Mouse (Mus musculus) myocyte (in vitro differentiated cells): ENCODE results near the gene B430306N03Rik. TPM values are rescaled to one million over a fixed set of nuclear protein-coding genes. Genes with fewer than 3 reads are reported as not detected.

Source experiments
- H3K27me3 ChIP-seq: one replicate; pipeline ENCODE4 v1.6.1; 2011; ENCODE audit not compliant: control insufficient read depth, insufficient read depth, insufficient read length
- H3K36me3 ChIP-seq: one replicate; pipeline ENCODE4 v1.6.1; 2011; ENCODE audit not compliant: control insufficient read depth, insufficient read depth
- H3K4me2 ChIP-seq: one replicate; pipeline ENCODE4 v1.6.1; 2011; ENCODE audit warnings: low read depth, control low read depth
- H3K4me3 ChIP-seq: one replicate; pipeline ENCODE4 v1.5.1; 2011; ENCODE audit warnings: mild to moderate bottlenecking, control low read depth, moderate library complexity
- H3K79me2 ChIP-seq: one replicate; pipeline ENCODE4 v1.6.1; 2011; ENCODE audit not compliant: control insufficient read depth, insufficient read depth
- H3ac ChIP-seq: one replicate; pipeline ENCODE4 v1.6.1; 2011; ENCODE audit not compliant: control insufficient read depth, insufficient read length
- CEBPB ChIP-seq: IDR thresholded peaks from 2 replicates; pipeline ENCODE4 v1.6.1; 2011; ENCODE audit warnings: mild to moderate bottlenecking, moderate library complexity; ENCODE audit not compliant: poor library complexity, insufficient read depth, severe bottlenecking
- E2F4 ChIP-seq: IDR thresholded peaks from one replicate; pipeline ENCODE4 v1.6.1; 2011; ENCODE audit warnings: mild to moderate bottlenecking, control low read depth, moderate library complexity; ENCODE audit not compliant: insufficient read depth
- MAX ChIP-seq: IDR thresholded peaks from one replicate; pipeline ENCODE4 v1.6.1; 2011; ENCODE audit warnings: low read depth, mild to moderate bottlenecking, control low read depth
- MYOD1 ChIP-seq, 3 experiments: IDR thresholded peaks; one replicate each; pipeline ENCODE4 v1.6.1; 2011; ENCODE audit warnings: control low read depth in 2 of 3, low read depth in 2 of 3, mild to moderate bottlenecking in 2 of 3, moderate library complexity in 1 of 3; ENCODE audit not compliant: insufficient read length in 2 of 3, control insufficient read depth in 1 of 3
- MYOG ChIP-seq, 3 experiments: IDR thresholded peaks; one replicate each; pipeline ENCODE4 v1.6.1; 2011; ENCODE audit warnings: control low read depth in 2 of 3, low read depth in 2 of 3, mild to moderate bottlenecking in 2 of 3; ENCODE audit not compliant: insufficient read length in 2 of 3, control insufficient read depth in 1 of 3, insufficient read depth in 1 of 3
- POLR2A ChIP-seq: IDR thresholded peaks from one replicate; pipeline ENCODE4 v1.6.1; 2011; ENCODE audit warnings: low read depth, mild to moderate bottlenecking, control low read depth, moderate library complexity; ENCODE audit not compliant: insufficient read length
- POLR2AphosphoS2 ChIP-seq: IDR thresholded peaks from one replicate; pipeline ENCODE4 v1.6.1; 2011; ENCODE audit warnings: low read depth, control low read depth; ENCODE audit not compliant: insufficient read length
- REST ChIP-seq: IDR thresholded peaks from one replicate; pipeline ENCODE4 v1.6.1; 2011; ENCODE audit warnings: mild to moderate bottlenecking, control low read depth, moderate library complexity; ENCODE audit not compliant: insufficient read depth, insufficient read length
- SRF ChIP-seq: IDR thresholded peaks from one replicate; pipeline ENCODE4 v1.6.1; 2011; ENCODE audit warnings: low read depth; ENCODE audit not compliant: control insufficient read depth, insufficient read length
- TCF12 ChIP-seq: IDR thresholded peaks from one replicate; pipeline ENCODE4 v1.6.1; 2011; ENCODE audit warnings: mild to moderate bottlenecking, control low read depth; ENCODE audit not compliant: poor library complexity, insufficient read depth, severe bottlenecking
- TCF3 ChIP-seq: IDR thresholded peaks from one replicate; pipeline ENCODE4 v1.6.1; 2011; ENCODE audit warnings: low read depth, control low read depth; ENCODE audit not compliant: insufficient read length
- USF1 ChIP-seq: IDR thresholded peaks from one replicate; pipeline ENCODE4 v1.6.1; 2011; ENCODE audit warnings: low read depth, mild to moderate bottlenecking, control low read depth, moderate library complexity
- polyA plus RNA-seq: library from polyadenylated mRNA; unstranded; fragments of >200 nt; fragmentation: generic; extraction: Trizol; gene quantifications from one replicate; pipeline ENCODE4 v1.2.1, GENCODE M21; 2012; ENCODE audit warnings: missing spikeins

B430306N03Rik gene
- polyA plus RNA-seq, 1 experiment = not detected

GRCm38 (mm10) chr17:48365511-48366155 is 49.7 kb downstream of the B430306N03Rik start:
- TF ChIP-seq E2F4 = no peak
- no peak for TF ChIP-seq TCF12
- no peak for TF ChIP-seq POLR2A
- TF ChIP-seq TCF3 = no peak
- no peak for TF ChIP-seq POLR2AphosphoS2
- TF ChIP-seq SRF = no peak
- TF ChIP-seq USF1 = no peak
- no peak for TF ChIP-seq CEBPB
- H3ac ChIP-seq = no peak overlapping the region
- no peak overlapping the region for H3K4me2 ChIP-seq
- no peak overlapping the region for H3K4me3 ChIP-seq
- no peaks in the 10 kb centered on the region for H3K79me2 ChIP-seq
- no peaks in the 10 kb centered on the region for H3K36me3 ChIP-seq
- no peaks in the 10 kb centered on the region for H3K27me3 ChIP-seq

GRCm38 (mm10) chr17:48366806-48367205 is 50.9 kb downstream of the B430306N03Rik start:
- no peaks in the 10 kb centered on the region for H3K36me3 ChIP-seq
- no peak overlapping the region for H3ac ChIP-seq
- H3K27me3 ChIP-seq = no peaks in the 10 kb centered on the region
- H3K4me2 ChIP-seq = no peak overlapping the region
- H3K4me3 ChIP-seq = no peak overlapping the region
- no peaks in the 10 kb centered on the region for H3K79me2 ChIP-seq
- no peak for TF ChIP-seq SRF
- no peak for TF ChIP-seq POLR2AphosphoS2

- no peak for TF ChIP-seq E2F4
- Histone ChIP-seq H3K27me3 (no peaks in the 10 kb centered on the region), H3K4me3 (no peak overlapping the region), H3ac (no peak overlapping the region), H3K79me2 (no peaks in the 10 kb centered on the region), H3K4me2 (no peak overlapping the region), H3K36me3 (no peaks in the 10 kb centered on the region)
These were observed 55.7 kb downstream of the B430306N03Rik start for GRCm38 (mm10) chr17:48371621-48372020.

GRCm38 (mm10) chr17:48372987-48373386 is 57.0 kb downstream of the B430306N03Rik start:
- TF ChIP-seq POLR2A (no peak), REST (no peak), TCF12 (no peak)
- Histone ChIP-seq H3K27me3 (no peaks in the 10 kb centered on the region), H3K79me2 (no peaks in the 10 kb centered on the region)

DNA sequence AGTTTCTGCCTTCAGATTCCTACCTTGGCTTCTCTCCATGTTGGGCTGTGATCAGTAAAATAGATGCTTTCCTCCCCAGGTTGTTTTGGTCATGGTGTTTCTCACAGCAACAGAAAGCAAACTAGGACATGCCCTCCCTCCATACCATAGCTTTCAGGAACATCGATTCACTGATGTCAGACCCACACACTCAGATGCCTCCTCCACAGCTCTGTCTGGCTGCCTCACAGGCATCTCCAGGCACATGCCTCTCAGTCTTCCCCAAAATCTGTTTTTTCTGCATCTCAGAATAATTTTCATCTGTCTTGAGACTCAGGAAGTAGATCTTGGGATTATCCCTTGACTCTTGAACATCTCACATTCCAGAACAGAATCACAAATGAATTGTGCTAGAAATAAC is 60.2 kb downstream of the B430306N03Rik start:
- no peak for TF ChIP-seq E2F4
- no peak for TF ChIP-seq TCF3
- TF ChIP-seq POLR2AphosphoS2 = no peak
- no peak for TF ChIP-seq MYOG (IDR thresholded peaks at IDR 0.05; ENCODE audit: control insufficient read depth in 1 of 3, insufficient read depth in 1 of 3, insufficient read length in 2 of 3, low read depth in 2 of 3)
- no peak for TF ChIP-seq SRF
- no peak for TF ChIP-seq CEBPB
- TF ChIP-seq USF1 = no peak
- no peak for TF ChIP-seq MYOD1 (IDR thresholded peaks at IDR 0.05; ENCODE audit: control insufficient read depth in 1 of 3, insufficient read length in 2 of 3, low read depth in 2 of 3)
- no peak for TF ChIP-seq TCF12
- TF ChIP-seq MAX = no peak
- no peak for TF ChIP-seq REST
- H3ac ChIP-seq = no peak overlapping the region
- no peak overlapping the region for H3K4me3 ChIP-seq
- H3K79me2 ChIP-seq = no peaks in the 10 kb centered on the region
- H3K27me3 ChIP-seq = no peaks in the 10 kb centered on the region
- H3K36me3 ChIP-seq = no peaks in the 10 kb centered on the region
- H3K4me2 ChIP-seq = no peak overlapping the region

More at GRCm38 (mm10) chr17:48372987-48373386, 57.0 kb downstream of the B430306N03Rik start:
- Histone ChIP-seq H3ac (no peak overlapping the region), H3K4me3 (no peak overlapping the region), H3K36me3 (no peaks in the 10 kb centered on the region), H3K4me2 (no peak overlapping the region)

Other genes with a start within 250 kb of the B430306N03Rik start
- gene 1700067P10Rik, start 226.8 kb upstream of the B430306N03Rik start, polyA plus RNA-seq = not detected
- not detected for gene 9830107B12Rik, start 169.9 kb upstream of the B430306N03Rik start, polyA plus RNA-seq
- gene A530064D06Rik, start 148.9 kb upstream of the B430306N03Rik start, polyA plus RNA-seq = not detected
- gene Trem1, start 83.4 kb upstream of the B430306N03Rik start, polyA plus RNA-seq = not detected
- 2.4 TPM for gene Trem3, start 68.4 kb upstream of the B430306N03Rik start, polyA plus RNA-seq
- gene Treml4, start 51.8 kb upstream of the B430306N03Rik start, polyA plus RNA-seq = not detected
- not detected for gene Treml2, start 16.6 kb upstream of the B430306N03Rik start, polyA plus RNA-seq
- gene Trem2, start 30.3 kb downstream of the B430306N03Rik start, polyA plus RNA-seq = 0.04 TPM
- gene Treml1, start 43.8 kb downstream of the B430306N03Rik start, polyA plus RNA-seq = 0.22 TPM
- 17.0 TPM for gene Nfya, start 93.8 kb downstream of the B430306N03Rik start, polyA plus RNA-seq
- gene Oard1, start 93.9 kb downstream of the B430306N03Rik start, polyA plus RNA-seq = 7.5 TPM
- gene Apobec2, start 116.8 kb downstream of the B430306N03Rik start, polyA plus RNA-seq = 122 TPM
- not detected for gene Tspo2, start 135.4 kb downstream of the B430306N03Rik start, polyA plus RNA-seq
- not detected for gene Unc5cl, start 138.8 kb downstream of the B430306N03Rik start, polyA plus RNA-seq